Mouse (Mus musculus) MEL (cell line): Measurements from ENCODE around the gene Psd4. TPM values are rescaled to one million over a fixed set of nuclear protein-coding genes. Genes with fewer than 3 reads are reported as not detected.

Experiments used
- DNase-seq: peaks from one replicate; pipeline ENCODE4 v3.0.0; 2011; ENCODE audit warnings: low read depth, low spot score
- H3K27ac ChIP-seq: 2 replicates; pipeline ENCODE4 v1.5.1; 2012; ENCODE audit warnings: low read depth, mild to moderate bottlenecking, control low read depth, low read length, moderate library complexity; ENCODE audit not compliant: control insufficient read depth
- H3K27me3 ChIP-seq, 2 experiments: fragments of 150-350 bp in 1 of 2; sonication (generic) in 1 of 2; 2 replicates each; pipeline ENCODE4 v1.6.1; 2012; ENCODE audit warnings: low read length in 2 of 2, mild to moderate bottlenecking in 2 of 2, improper control_type of control experiment in 1 of 2, moderate library complexity in 1 of 2; ENCODE audit not compliant: insufficient read depth in 2 of 2, control insufficient read depth in 1 of 2
- H3K36me3 ChIP-seq, 2 experiments: 2 replicates each; pipeline ENCODE4 v1.6.1; 2012 to 2014; ENCODE audit warnings: low read length in 2 of 2, improper control_type of control experiment in 1 of 2, inconsistent platforms in 1 of 2, mild to moderate bottlenecking in 1 of 2; ENCODE audit not compliant: insufficient read depth in 2 of 2, control insufficient read depth in 1 of 2
- H3K4me1 ChIP-seq, 2 experiments: fragments of 150-350 bp in 1 of 2; sonication (generic) in 1 of 2; 2 replicates each; pipeline ENCODE4 v1.6.1; 2012; ENCODE audit warnings: low read length in 2 of 2, improper control_type of control experiment in 1 of 2, mild to moderate bottlenecking in 1 of 2; ENCODE audit not compliant: insufficient read depth in 2 of 2, control insufficient read depth in 1 of 2
- H3K4me3 ChIP-seq, 2 experiments: fragments of 150-350 bp in 1 of 2; sonication (generic) in 1 of 2; 2 replicates each; pipeline ENCODE4 v1.5.1; 2012; ENCODE audit warnings: low read depth in 2 of 2, low read length in 2 of 2, mild to moderate bottlenecking in 2 of 2, moderate library complexity in 2 of 2, control low read depth in 1 of 2, improper control_type of control experiment in 1 of 2; ENCODE audit not compliant: control insufficient read depth in 1 of 2, insufficient read depth in 1 of 2
- H3K79me2 ChIP-seq: 2 replicates; pipeline ENCODE4 v1.6.1; 2012; ENCODE audit warnings: mild to moderate bottlenecking, low read length, moderate library complexity; ENCODE audit not compliant: control insufficient read depth, poor library complexity, insufficient read depth
- H3K9ac ChIP-seq: 2 replicates; pipeline ENCODE4 v1.6.1; 2012; ENCODE audit warnings: low read depth, mild to moderate bottlenecking, control low read depth, low read length, moderate library complexity; ENCODE audit not compliant: control insufficient read depth, poor library complexity, severe bottlenecking
- H3K9me3 ChIP-seq: fragments of 150-350 bp; sonication (generic); replicated peaks from 2 replicates; pipeline ENCODE4 v1.6.1; 2012; ENCODE audit warnings: mild to moderate bottlenecking, low read length, improper control_type of control experiment, moderate library complexity; ENCODE audit not compliant: insufficient read depth
- CHD2 ChIP-seq: IDR thresholded peaks from 2 replicates; pipeline ENCODE4 v1.6.1; 2011; ENCODE audit warnings: low read length, improper control_type of control experiment
- CTCF ChIP-seq, 3 experiments: IDR thresholded peaks in 2 of 3; conservative IDR thresholded peaks in 1 of 3; 2 replicates each; pipeline ENCODE4 v1.5.1; 2011 to 2012; ENCODE audit warnings: low read length in 3 of 3, low read depth in 2 of 3, mild to moderate bottlenecking in 2 of 3, improper control_type of control experiment in 1 of 3, inconsistent platforms in 1 of 3, mixed read lengths in 1 of 3, moderate library complexity in 1 of 3; ENCODE audit not compliant: control insufficient read depth in 1 of 3, insufficient read depth in 1 of 3, poor library complexity in 1 of 3, severe bottlenecking in 1 of 3
- E2F4 ChIP-seq: IDR thresholded peaks from 2 replicates; pipeline ENCODE4 v1.6.1; 2011; ENCODE audit warnings: low read depth, low read length, improper control_type of control experiment, borderline replicate concordance
- HCFC1 ChIP-seq: IDR thresholded peaks from 2 replicates; pipeline ENCODE4 v1.6.1; 2012; ENCODE audit warnings: low read depth, mild to moderate bottlenecking, inconsistent platforms, low read length, improper control_type of control experiment, moderate library complexity
- JUND ChIP-seq: IDR thresholded peaks from 2 replicates; pipeline ENCODE4 v1.6.1; 2011; ENCODE audit warnings: low read depth, mild to moderate bottlenecking, improper control_type of control experiment, low read length
- MAX ChIP-seq: IDR thresholded peaks from 2 replicates; pipeline ENCODE4 v1.6.1; 2011; ENCODE audit warnings: low read length, improper control_type of control experiment
- MXI1 ChIP-seq: IDR thresholded peaks from 2 replicates; pipeline ENCODE4 v1.6.1; 2011; ENCODE audit warnings: mild to moderate bottlenecking, low read depth, low read length, improper control_type of control experiment
- NELFE ChIP-seq: IDR thresholded peaks from 2 replicates; pipeline ENCODE4 v1.6.1; 2011; ENCODE audit warnings: low read depth, low read length, improper control_type of control experiment
- NRF1 ChIP-seq: IDR thresholded peaks from 2 replicates; pipeline ENCODE4 v1.6.1; 2014; ENCODE audit warnings: low read depth, mild to moderate bottlenecking, inconsistent platforms, low read length, improper control_type of control experiment, moderate library complexity; ENCODE audit not compliant: poor library complexity, insufficient read depth, severe bottlenecking
- POLR2A ChIP-seq, 2 experiments: IDR thresholded peaks; 2 replicates each; pipeline ENCODE4 v1.6.1; 2011 to 2012; ENCODE audit warnings: low read length in 2 of 2, mild to moderate bottlenecking in 2 of 2, control low read depth in 1 of 2, improper control_type of control experiment in 1 of 2, low read depth in 1 of 2, moderate library complexity in 1 of 2; ENCODE audit not compliant: control insufficient read depth in 1 of 2, insufficient read depth in 1 of 2, poor library complexity in 1 of 2
- POLR2AphosphoS2 ChIP-seq: IDR thresholded peaks from 2 replicates; pipeline ENCODE4 v1.6.1; 2011; ENCODE audit warnings: low read length, improper control_type of control experiment
- RAD21 ChIP-seq: IDR thresholded peaks from 2 replicates; pipeline ENCODE4 v1.6.1; 2011; ENCODE audit warnings: mild to moderate bottlenecking, low read depth, low read length, improper control_type of control experiment
- RCOR1 ChIP-seq: IDR thresholded peaks from 2 replicates; pipeline ENCODE4 v1.6.1; 2012; ENCODE audit warnings: low read depth, mild to moderate bottlenecking, inconsistent platforms, low read length, improper control_type of control experiment
- SMC3 ChIP-seq: IDR thresholded peaks from 2 replicates; pipeline ENCODE4 v1.6.1; 2011; ENCODE audit warnings: low read depth, low read length, improper control_type of control experiment
- TBP ChIP-seq: IDR thresholded peaks from 2 replicates; pipeline ENCODE4 v1.8.0; 2011; ENCODE audit warnings: low read depth, low read length, improper control_type of control experiment
- TCF12 ChIP-seq: IDR thresholded peaks from 2 replicates; pipeline ENCODE4 v1.6.1; 2014; ENCODE audit warnings: low read depth, mild to moderate bottlenecking, inconsistent platforms, low read length, improper control_type of control experiment, moderate library complexity
- ZC3H11A ChIP-seq: IDR thresholded peaks from 2 replicates; pipeline ENCODE4 v1.6.1; 2012; ENCODE audit warnings: low read depth, mild to moderate bottlenecking, inconsistent platforms, low read length, improper control_type of control experiment
- ZKSCAN1 ChIP-seq: IDR thresholded peaks from 2 replicates; pipeline ENCODE4 v1.6.1; 2012; ENCODE audit warnings: low read depth, mild to moderate bottlenecking, inconsistent platforms, low read length, improper control_type of control experiment, moderate library complexity
- ZNF384 ChIP-seq: IDR thresholded peaks from 2 replicates; pipeline ENCODE4 v1.6.1; 2012; ENCODE audit warnings: low read depth, mild to moderate bottlenecking, inconsistent platforms, low read length, improper control_type of control experiment
- polyA plus RNA-seq, 2 experiments: library from polyadenylated mRNA; stranded (reverse) in 1 of 2; unstranded in 1 of 2; fragments of >175 nt in 1 of 2; fragments of >200 nt in 1 of 2; gene quantifications; 2 replicates each; pipeline versions ENCODE4 v1.2.1 to v1.2.4; 2012; ENCODE audit warnings: low replicate concordance in 2 of 2, low read depth in 1 of 2; ENCODE audit not compliant: insufficient read length in 2 of 2, insufficient read depth in 1 of 2, missing spikeins in 1 of 2
- total RNA-seq: library from RNA; depleted of rRNA; stranded (reverse); fragments of 300-350 nt; gene quantifications from 2 replicates; pipeline ENCODE4 v1.2.3, GENCODE M21; 2012

Psd4 gene
- total and polyA plus RNA-seq, 3 experiments, result 0.11 TPM; not detected in 2

DNA sequence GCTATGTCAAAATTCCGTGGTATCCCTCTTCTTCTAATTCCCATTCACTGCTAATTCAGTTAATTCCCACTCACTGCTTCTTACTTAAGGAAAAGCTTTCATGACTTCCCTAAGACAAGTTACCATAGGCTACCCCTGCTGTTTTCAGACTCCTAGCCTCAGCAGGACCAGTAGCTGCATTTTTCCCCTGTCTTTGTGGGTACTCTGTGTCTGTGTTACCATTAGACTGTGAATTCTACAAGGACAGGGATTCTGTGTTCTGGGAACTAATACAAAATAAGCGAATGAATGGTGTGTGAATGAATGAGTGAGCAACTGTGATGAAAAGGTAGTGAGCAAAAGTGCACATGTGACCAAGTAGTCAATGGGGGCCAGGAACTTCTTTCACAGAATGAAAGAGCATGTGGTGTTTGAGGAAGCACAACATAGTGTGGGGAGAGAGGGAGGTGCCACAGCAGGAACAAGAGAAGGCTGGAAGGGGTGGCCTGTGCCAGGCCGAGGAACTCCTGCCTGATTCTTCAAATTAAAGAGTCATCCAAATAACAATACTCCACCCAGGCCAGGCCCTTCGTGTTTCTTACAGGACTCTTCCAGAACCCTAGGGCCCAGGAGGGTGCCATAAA is 75.0 kb downstream of the Psd4 start:
- no peaks in the 10 kb centered on the region for H3K27me3 ChIP-seq
- no peak overlapping the region for H3K9ac ChIP-seq
- H3K4me3 ChIP-seq, result no peak overlapping the region
- H3K27ac ChIP-seq, result no peak overlapping the region
- no peaks in the 10 kb centered on the region for H3K4me1 ChIP-seq
- H3K79me2 ChIP-seq, result no peaks in the 10 kb centered on the region
- H3K9me3 ChIP-seq, result no peaks in the 10 kb centered on the region
- H3K36me3 ChIP-seq, result no peaks in the 10 kb centered on the region
- TF ChIP-seq ZNF384, result no peak
- no peak for TF ChIP-seq ZC3H11A
- no peak for TF ChIP-seq POLR2AphosphoS2
- no peak for TF ChIP-seq POLR2A (IDR thresholded peaks at IDR 0.05; ENCODE audit: control insufficient read depth in 1 of 2, insufficient read depth in 1 of 2, low read depth in 1 of 2, low read length in 2 of 2, poor library complexity in 1 of 2)
- no peak for TF ChIP-seq RCOR1
- no peak for TF ChIP-seq MAX
- TF ChIP-seq CHD2, result no peak
- no peak for TF ChIP-seq TBP
- no peak for TF ChIP-seq ZKSCAN1
- no peak for TF ChIP-seq SMC3
- TF ChIP-seq CTCF (IDR thresholded peaks at IDR 0.05 in 2 of 3, conservative IDR thresholded peaks at IDR 0.05 in 1 of 3; ENCODE audit: control insufficient read depth in 1 of 3, insufficient read depth in 1 of 3, low read depth in 2 of 3, low read length in 3 of 3, poor library complexity in 1 of 3, severe bottlenecking in 1 of 3), result no peak
- TF ChIP-seq NELFE, result no peak
- TF ChIP-seq MXI1, result no peak
- no peak for TF ChIP-seq E2F4
- TF ChIP-seq TCF12, result no peak
- TF ChIP-seq HCFC1, result no peak
- no peak for DNase-seq

DNA sequence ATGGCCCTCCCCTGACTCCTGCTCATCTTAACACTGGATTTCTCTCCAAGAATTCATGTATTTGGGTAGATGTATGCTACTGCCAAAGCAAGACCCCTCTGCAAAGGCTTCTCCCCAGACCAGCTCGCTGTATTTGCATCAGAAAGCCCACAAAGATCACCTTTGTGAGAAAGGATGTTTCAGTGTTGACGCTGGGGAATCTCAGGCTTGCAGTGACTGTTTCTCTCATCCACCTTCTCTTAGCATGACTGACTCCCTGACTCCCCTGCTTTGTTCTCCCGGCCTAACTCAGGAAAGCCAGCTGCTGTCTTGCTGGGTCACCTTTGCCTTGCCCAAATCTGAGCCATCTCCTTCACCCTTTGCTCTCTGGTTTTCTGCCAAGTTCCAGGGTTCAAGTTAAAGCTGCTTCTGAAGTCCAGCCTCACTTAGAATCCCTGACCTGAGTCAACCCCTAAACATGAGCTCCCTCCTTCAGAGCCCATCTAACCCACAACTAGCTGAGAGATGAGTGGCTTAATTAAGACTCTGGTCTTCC is 75.9 kb downstream of the Psd4 start:
- H3K27ac ChIP-seq, result no peak overlapping the region
- H3K4me1 ChIP-seq, result no peaks in the 10 kb centered on the region
- H3K9ac ChIP-seq, result no peak overlapping the region
- no peak overlapping the region for H3K4me3 ChIP-seq
- DNase-seq, result no peak
- TF ChIP-seq NRF1, result no peak
- TF ChIP-seq JUND, result no peak
- no peak for TF ChIP-seq RAD21
- TF ChIP-seq, all 39 proteins: peak for 0
- no peaks in the 10 kb centered on the region for H3K9me3 ChIP-seq
- H3K27me3 ChIP-seq, result no peaks in the 10 kb centered on the region
- H3K79me2 ChIP-seq, result no peaks in the 10 kb centered on the region
- H3K36me3 ChIP-seq, result no peaks in the 10 kb centered on the region
